Mouse (Mus musculus): ENCODE results near the gene Ntan1. TPM values are rescaled to one million over a fixed set of nuclear protein-coding genes. Genes with fewer than 3 reads are reported as not detected.
"Not testable (repeated sequence)": the region's sequence is repeated elsewhere in the genome, so short reads cannot be mapped to it uniquely, and the experiment has no call there.

Ntan1 gene
- polyA plus RNA-seq (2012; rRNA removed) (100 and 115 TPM in 2 replicates), polyA plus RNA-seq (2014; fragmentation: Nextera tagmentation; extraction: Ambion mirVana) (199 and 214 TPM in 2 replicates)

- TF ChIP-seq POLR2A (IDR thresholded peaks at IDR 0.05; ENCODE audit: borderline replicate concordance, extremely low read depth, insufficient read depth, insufficient read length): peak; percentile 80; the same call in 1 of the 2 replicates
- H3K27ac ChIP-seq (replicated peaks; ENCODE audit: low read depth, low read length): peak within 1 kb of the TSS; percentile 96
- H3K9me3 ChIP-seq (ENCODE audit: control insufficient read depth, low read length): no peaks in the 10 kb centered on the region
- no peaks in the 10 kb centered on the region for H3K27me3 ChIP-seq (ENCODE audit: control insufficient read depth, insufficient read depth, low read length)
- peak within 1 kb of the TSS; percentile 92 for H3K9ac ChIP-seq (ENCODE audit: low read depth, low read length, severe bottlenecking)
- DNase-seq (ENCODE audit: low spot score): peak; percentile 95
- peaks cover 8% of the 10 kb centered on the region; the same call in 1 of the 2 replicates for H3K4me1 ChIP-seq (ENCODE audit: control insufficient read depth, insufficient read depth, low read length)
- ATAC-seq (ENCODE audit: low FRiP score, low read depth): peak; percentile 94
- under 1% methylated on average over 55 of the region's 58 CpGs for WGBS
- peak within 1 kb of the TSS; percentile 59 for H3K4me2 ChIP-seq (replicated peaks; ENCODE audit: low read depth, low read length, severe bottlenecking)
- H3K36me3 ChIP-seq (ENCODE audit: control insufficient read depth, insufficient read depth, low read length): peaks cover 21% of the 10 kb centered on the region
- H3K4me3 ChIP-seq (replicated peaks; ENCODE audit: low read length): peak within 1 kb of the TSS; percentile 82
These were observed at the start of gene Ntan1 for GRCm38 (mm10) chr16:13818560-13819393. Gene Ntan1, plus strand, starts transcription at chr16:13818845.

- WGBS: 64% methylated on average over 4 of the region's 4 CpGs
- H3K4me3 ChIP-seq (replicated peaks; ENCODE audit: low read length); H3K27ac ChIP-seq (replicated peaks; ENCODE audit: low read depth, low read length); H3K27me3 ChIP-seq (ENCODE audit: control insufficient read depth, insufficient read depth, low read length); ATAC-seq (ENCODE audit: low FRiP score, low read depth); H3K4me2 ChIP-seq (replicated peaks; ENCODE audit: low read depth, low read length, severe bottlenecking); DNase-seq (ENCODE audit: low spot score); H3K36me3 ChIP-seq (ENCODE audit: control insufficient read depth, insufficient read depth, low read length); H3K4me1 ChIP-seq (ENCODE audit: control insufficient read depth, insufficient read depth, low read length); H3K9me3 ChIP-seq (ENCODE audit: control insufficient read depth, low read length); H3K9ac ChIP-seq (ENCODE audit: low read depth, low read length, severe bottlenecking): not testable (repeated sequence)
These were observed 47.0 kb upstream of the Ntan1 start for GRCm38 (mm10) chr16:13771603-13772002.

- not testable (repeated sequence) for H3K4me3 ChIP-seq (replicated peaks; ENCODE audit: low read length); H3K4me2 ChIP-seq (replicated peaks; ENCODE audit: low read depth, low read length, severe bottlenecking); H3K4me1 ChIP-seq (ENCODE audit: control insufficient read depth, insufficient read depth, low read length); H3K9ac ChIP-seq (ENCODE audit: low read depth, low read length, severe bottlenecking); H3K9me3 ChIP-seq (ENCODE audit: control insufficient read depth, low read length); ATAC-seq (ENCODE audit: low FRiP score, low read depth); H3K36me3 ChIP-seq (ENCODE audit: control insufficient read depth, insufficient read depth, low read length); H3K27ac ChIP-seq (replicated peaks; ENCODE audit: low read depth, low read length); DNase-seq (ENCODE audit: low spot score); H3K27me3 ChIP-seq (ENCODE audit: control insufficient read depth, insufficient read depth, low read length)
- WGBS: 72% methylated on average over 5 of the region's 5 CpGs
These were observed 46.6 kb upstream of the Ntan1 start for GRCm38 (mm10) chr16:13772051-13772450.

- H3K27me3 ChIP-seq (ENCODE audit: control insufficient read depth, insufficient read depth, low read length); H3K9me3 ChIP-seq (ENCODE audit: control insufficient read depth, low read length); H3K36me3 ChIP-seq (ENCODE audit: control insufficient read depth, insufficient read depth, low read length); DNase-seq (ENCODE audit: low spot score); H3K4me1 ChIP-seq (ENCODE audit: control insufficient read depth, insufficient read depth, low read length); H3K4me2 ChIP-seq (replicated peaks; ENCODE audit: low read depth, low read length, severe bottlenecking); H3K4me3 ChIP-seq (replicated peaks; ENCODE audit: low read length); H3K27ac ChIP-seq (replicated peaks; ENCODE audit: low read depth, low read length); H3K9ac ChIP-seq (ENCODE audit: low read depth, low read length, severe bottlenecking); ATAC-seq (ENCODE audit: low FRiP score, low read depth): not testable (repeated sequence)
- 82% methylated on average over 2 of the region's 2 CpGs for WGBS
These were observed 44.6 kb upstream of the Ntan1 start for GRCm38 (mm10) chr16:13774011-13774410.

- not testable (repeated sequence) for H3K4me2 ChIP-seq (replicated peaks; ENCODE audit: low read depth, low read length, severe bottlenecking); H3K4me1 ChIP-seq (ENCODE audit: control insufficient read depth, insufficient read depth, low read length); H3K27ac ChIP-seq (replicated peaks; ENCODE audit: low read depth, low read length); H3K36me3 ChIP-seq (ENCODE audit: control insufficient read depth, insufficient read depth, low read length); H3K4me3 ChIP-seq (replicated peaks; ENCODE audit: low read length); ATAC-seq (ENCODE audit: low FRiP score, low read depth); H3K27me3 ChIP-seq (ENCODE audit: control insufficient read depth, insufficient read depth, low read length); H3K9me3 ChIP-seq (ENCODE audit: control insufficient read depth, low read length); DNase-seq (ENCODE audit: low spot score); H3K9ac ChIP-seq (ENCODE audit: low read depth, low read length, severe bottlenecking)
- 81% methylated on average over 3 of the region's 3 CpGs for WGBS
These were observed 44.0 kb upstream of the Ntan1 start for GRCm38 (mm10) chr16:13774651-13775050.
